Mouse (Mus musculus) midbrain, embryonic 12.5 days (tissue): ENCODE measurements at regions not wholly inside any gene's neighbourhood (a gene's known extent, or its start where the extent isn't known, plus 50 kb on each side); places are given as distances from the start of the nearest gene placed in this dataset.

Experiments
- ATAC-seq: fragments of 200-750 bp; cut with Nextera tagmentation; 2 replicates; pipeline ENCODE4 v1.8.0; 2017; ENCODE audit warnings: low read depth, moderate TSS enrichment, moderate library complexity; ENCODE audit not compliant: low FRiP score
- H3K27ac ChIP-seq: fragments of 300-500 bp; sonication (generic); replicated peaks from 2 replicates; pipeline ENCODE4 v1.5.1; 2016; ENCODE audit warnings: mild to moderate bottlenecking
- H3K27me3 ChIP-seq: fragments of 300-500 bp; sonication (generic); 2 replicates; pipeline ENCODE4 v1.6.1; 2016; ENCODE audit warnings: mild to moderate bottlenecking
- H3K36me3 ChIP-seq: fragments of 300-500 bp; sonication (generic); 2 replicates; pipeline ENCODE4 v1.6.1; 2016
- H3K4me1 ChIP-seq: fragments of 300-500 bp; sonication (generic); 2 replicates; pipeline ENCODE4 v1.6.1; 2016
- H3K4me2 ChIP-seq: fragments of 300-500 bp; sonication (generic); replicated peaks from 2 replicates; pipeline ENCODE4 v1.6.1; 2016; ENCODE audit warnings: mild to moderate bottlenecking, moderate library complexity
- H3K4me3 ChIP-seq: fragments of 300-500 bp; sonication (generic); 2 replicates; pipeline ENCODE4 v1.5.1; 2016; ENCODE audit warnings: mild to moderate bottlenecking
- H3K9ac ChIP-seq: fragments of 300-500 bp; sonication (generic); replicated peaks from 2 replicates; pipeline ENCODE4 v1.6.1; 2016; ENCODE audit warnings: mild to moderate bottlenecking, moderate library complexity
- H3K9me3 ChIP-seq: fragments of 300-500 bp; sonication (generic); 2 replicates; pipeline ENCODE4 v1.6.1; 2016; ENCODE audit warnings: mild to moderate bottlenecking
- whole genome bisulfite sequencing: fragments of 180-500 bp; shearing (Covaris S2); methylation state at CpG from one replicate; pipeline ENCODE4 v1.1.7; 2016; 5-methylcytosine and 5-hydroxymethylcytosine counted together

DNA sequence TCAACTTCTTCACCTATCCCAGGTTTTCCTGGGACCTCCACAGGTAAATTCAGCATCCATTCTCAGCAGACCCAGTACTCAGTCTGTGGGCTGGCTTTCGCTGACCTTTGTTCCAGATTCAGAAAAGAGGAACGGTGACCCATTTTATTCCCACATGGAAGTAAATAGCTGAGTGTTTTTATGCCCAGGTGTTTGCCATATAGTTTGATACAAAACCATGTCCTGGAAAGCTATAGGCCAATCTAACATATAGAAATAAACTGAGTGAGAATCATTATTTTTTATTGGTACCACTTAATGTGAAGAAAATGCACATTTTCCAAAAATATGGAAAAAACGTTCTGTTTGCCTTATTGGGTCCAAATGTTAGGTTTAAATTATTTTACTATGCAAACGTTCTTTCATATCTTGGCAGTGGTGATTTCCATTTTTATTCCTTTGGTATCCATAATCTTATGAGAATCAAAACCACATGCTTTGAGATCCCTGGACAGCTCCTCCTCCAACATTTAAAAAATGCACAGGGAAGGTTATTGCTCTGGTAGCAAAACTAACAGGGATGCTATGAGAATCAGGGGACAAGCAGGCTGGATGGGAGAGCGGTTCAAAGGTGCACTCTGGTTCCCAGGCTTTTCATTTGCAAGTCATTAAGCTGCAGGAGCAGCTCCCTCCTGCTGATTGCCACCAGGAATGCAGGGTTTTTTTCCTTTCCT, 250.3 kb downstream of the Ttc32 start:
- no peaks in the 10 kb centered on the region for H3K4me1 ChIP-seq
- WGBS: 48% methylated on average over 5 of the region's 5 CpGs
- no peak overlapping the region for H3K4me3 ChIP-seq
- H3K9me3 ChIP-seq: no peaks in the 10 kb centered on the region
- ATAC-seq: no peak
- no peak overlapping the region for H3K4me2 ChIP-seq
- no peaks in the 10 kb centered on the region for H3K27me3 ChIP-seq
- H3K27ac ChIP-seq: no peak overlapping the region
- no peak overlapping the region for H3K9ac ChIP-seq
- no peaks in the 10 kb centered on the region for H3K36me3 ChIP-seq

GRCm38 (mm10) chr12:9287271-9287670, 257.5 kb downstream of the Ttc32 start:
- no peak for ATAC-seq
- Histone ChIP-seq H3K27ac (no peak overlapping the region), H3K9ac (no peak overlapping the region), H3K4me3 (no peak overlapping the region), H3K36me3 (no peaks in the 10 kb centered on the region), H3K9me3 (no peaks in the 10 kb centered on the region), H3K27me3 (no peaks in the 10 kb centered on the region), H3K4me2 (no peak overlapping the region), H3K4me1 (no peaks in the 10 kb centered on the region)
- 85% methylated on average over 2 of the region's 2 CpGs for WGBS

DNA sequence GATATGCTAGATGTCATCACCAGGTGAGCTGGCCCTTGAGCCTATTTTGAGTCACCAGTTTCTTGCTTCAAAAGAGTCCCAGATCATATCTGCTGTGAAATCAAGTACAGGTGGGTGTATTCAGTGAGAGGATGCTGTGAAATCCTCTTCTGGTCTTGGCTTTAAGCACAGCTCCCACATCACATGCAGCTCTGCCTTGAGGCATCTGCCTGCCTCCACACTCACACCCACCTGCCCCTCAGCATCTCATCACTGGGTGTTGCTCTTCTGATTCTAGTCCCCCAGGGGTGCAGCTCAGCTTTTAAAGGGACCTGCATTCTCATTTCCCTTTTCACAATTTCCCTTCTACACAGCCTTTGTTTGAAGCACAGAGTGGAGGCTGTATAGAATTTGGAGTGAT, 262.9 kb downstream of the Ttc32 start:
- no peaks in the 10 kb centered on the region for H3K27me3 ChIP-seq
- no peaks in the 10 kb centered on the region; the same call in 1 of the 2 replicates for H3K4me1 ChIP-seq
- H3K27ac ChIP-seq: no peak overlapping the region
- H3K4me2 ChIP-seq: no peak overlapping the region
- no peak for ATAC-seq
- H3K4me3 ChIP-seq: no peak overlapping the region
- H3K36me3 ChIP-seq: no peaks in the 10 kb centered on the region
- no peak overlapping the region for H3K9ac ChIP-seq
- no peaks in the 10 kb centered on the region for H3K9me3 ChIP-seq

DNA sequence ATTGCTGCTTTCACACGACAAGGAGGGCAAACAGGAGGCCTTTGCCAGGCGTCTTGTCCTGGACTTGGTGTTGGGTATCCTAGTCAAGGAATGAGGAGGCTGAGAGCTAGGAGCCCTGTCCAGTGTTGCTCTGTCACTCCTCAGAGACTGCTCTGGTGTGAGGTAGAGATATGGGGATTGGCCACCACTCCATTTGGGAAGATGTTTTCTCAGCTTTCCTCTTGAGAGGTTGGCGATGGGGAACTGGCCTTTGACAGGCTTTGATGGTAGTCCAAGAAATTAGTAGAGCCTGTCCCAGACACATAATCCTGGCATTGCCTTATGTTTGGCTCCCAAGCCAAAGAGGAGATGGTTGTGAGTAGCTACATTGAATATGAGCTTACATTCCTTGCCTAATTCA, 265.4 kb downstream of the Ttc32 start:
- Histone ChIP-seq H3K9ac (no peak overlapping the region), H3K27ac (no peak overlapping the region), H3K4me3 (no peak overlapping the region), H3K36me3 (no peaks in the 10 kb centered on the region), H3K4me2 (no peak overlapping the region), H3K4me1 (no peaks in the 10 kb centered on the region; the same call in 1 of the 2 replicates), H3K9me3 (no peaks in the 10 kb centered on the region), H3K27me3 (no peaks in the 10 kb centered on the region)
- 81% methylated on average over 3 of the region's 3 CpGs for whole genome bisulfite sequencing
- no peak for ATAC-seq

GRCm38 (mm10) chr12:9298848-9299655, 269.3 kb downstream of the Ttc32 start:
- Histone ChIP-seq H3K27ac (no peak overlapping the region), H3K9ac (no peak overlapping the region), H3K4me1 (no peaks in the 10 kb centered on the region), H3K36me3 (no peaks in the 10 kb centered on the region), H3K4me2 (no peak overlapping the region), H3K9me3 (no peaks in the 10 kb centered on the region), H3K4me3 (no peak overlapping the region), H3K27me3 (no peaks in the 10 kb centered on the region)
- WGBS: 64% methylated on average over 5 of the region's 5 CpGs
- ATAC-seq: no peak

GRCm38 (mm10) chr12:9304146-9304545, 265.8 kb upstream of the Osr1 start:
- WGBS: 82% methylated on average over 2 of the region's 2 CpGs

GRCm38 (mm10) chr12:9337891-9338672, 231.8 kb upstream of the Osr1 start:
- Histone ChIP-seq H3K4me3 (no peak overlapping the region), H3K36me3 (no peaks in the 10 kb centered on the region), H3K27ac (no peak overlapping the region), H3K27me3 (no peaks in the 10 kb centered on the region), H3K9ac (no peak overlapping the region), H3K4me2 (no peak overlapping the region), H3K9me3 (no peaks in the 10 kb centered on the region), H3K4me1 (no peaks in the 10 kb centered on the region)
- WGBS: 77% methylated on average over 5 of the region's 5 CpGs
- no peak for ATAC-seq

More at GRCm38 (mm10) chr12:9304146-9304545, 265.8 kb upstream of the Osr1 start:
- H3K4me1 ChIP-seq: no peaks in the 10 kb centered on the region
- H3K9me3 ChIP-seq: no peaks in the 10 kb centered on the region
- ATAC-seq: no peak
- H3K27me3 ChIP-seq: no peaks in the 10 kb centered on the region
- H3K4me3 ChIP-seq: no peak overlapping the region
- no peak overlapping the region for H3K4me2 ChIP-seq
- H3K27ac ChIP-seq: no peak overlapping the region
- H3K9ac ChIP-seq: no peak overlapping the region
- H3K36me3 ChIP-seq: no peaks in the 10 kb centered on the region

- no peak for ATAC-seq
Measured at GRCm38 (mm10) chr12:9338801-9339231, 231.1 kb upstream of the Osr1 start.

DNA sequence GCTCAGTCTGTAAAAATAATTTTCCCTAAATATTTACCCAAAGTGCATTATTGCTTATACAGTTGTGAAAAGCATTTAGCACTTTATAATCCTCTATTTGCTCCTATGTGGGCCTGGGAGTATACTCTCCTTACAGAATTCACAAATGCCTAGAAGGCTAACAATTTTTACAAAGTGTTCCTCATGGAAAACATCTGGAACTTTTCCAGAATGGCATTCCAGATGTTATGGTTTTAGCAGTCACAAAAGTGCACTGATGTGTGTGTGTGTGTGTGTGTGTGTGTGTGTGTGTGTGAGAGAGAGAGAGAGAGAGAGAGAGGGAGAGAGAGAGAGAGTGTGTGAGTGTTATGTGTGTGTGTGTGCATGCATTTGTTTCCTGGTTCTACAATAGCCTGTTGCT, 229.1 kb upstream of the Osr1 start:
- no peak overlapping the region for H3K4me3 ChIP-seq
- H3K36me3 ChIP-seq: no peaks in the 10 kb centered on the region
- H3K9me3 ChIP-seq: no peaks in the 10 kb centered on the region
- no peaks in the 10 kb centered on the region for H3K27me3 ChIP-seq
- no peak overlapping the region for H3K4me2 ChIP-seq
- no peak overlapping the region for H3K9ac ChIP-seq
- ATAC-seq: no peak
- H3K27ac ChIP-seq: no peak overlapping the region
- no peaks in the 10 kb centered on the region for H3K4me1 ChIP-seq

More at GRCm38 (mm10) chr12:9338801-9339231, 231.1 kb upstream of the Osr1 start:
- Histone ChIP-seq H3K9ac (no peak overlapping the region), H3K4me2 (no peak overlapping the region), H3K4me3 (no peak overlapping the region), H3K36me3 (no peaks in the 10 kb centered on the region), H3K4me1 (no peaks in the 10 kb centered on the region), H3K27ac (no peak overlapping the region), H3K27me3 (no peaks in the 10 kb centered on the region), H3K9me3 (no peaks in the 10 kb centered on the region)
- WGBS: 63% methylated on average over 7 of the region's 7 CpGs

DNA sequence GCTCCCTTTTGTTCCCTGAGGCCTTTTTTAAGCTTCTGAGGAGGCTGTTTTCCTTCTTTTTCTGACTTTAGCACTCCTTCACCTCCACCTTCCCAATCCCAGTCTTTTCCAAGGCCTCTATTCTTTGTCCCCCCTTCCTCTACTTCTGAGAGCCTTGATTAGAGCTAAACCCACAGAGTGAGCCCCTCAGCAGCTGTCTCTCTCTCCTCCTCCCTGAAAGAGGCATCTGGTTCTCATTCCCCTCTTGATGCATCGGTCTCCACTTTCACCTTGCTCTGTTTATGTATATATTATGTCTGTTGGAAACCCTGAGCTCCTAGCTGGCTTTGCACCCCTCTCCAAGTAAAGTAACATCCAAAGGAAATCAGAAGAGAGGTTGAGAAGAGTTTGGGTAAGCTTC, 224.6 kb upstream of the Osr1 start:
- H3K4me2 ChIP-seq: no peak overlapping the region
- H3K27ac ChIP-seq: no peak overlapping the region
- no peaks in the 10 kb centered on the region for H3K4me1 ChIP-seq
- H3K36me3 ChIP-seq: no peaks in the 10 kb centered on the region
- no peaks in the 10 kb centered on the region for H3K9me3 ChIP-seq
- no peak overlapping the region for H3K4me3 ChIP-seq
- no peak overlapping the region for H3K9ac ChIP-seq
- ATAC-seq: no peak
- no peaks in the 10 kb centered on the region for H3K27me3 ChIP-seq
- WGBS: 83% methylated on average over 1 of the region's 1 CpGs

DNA sequence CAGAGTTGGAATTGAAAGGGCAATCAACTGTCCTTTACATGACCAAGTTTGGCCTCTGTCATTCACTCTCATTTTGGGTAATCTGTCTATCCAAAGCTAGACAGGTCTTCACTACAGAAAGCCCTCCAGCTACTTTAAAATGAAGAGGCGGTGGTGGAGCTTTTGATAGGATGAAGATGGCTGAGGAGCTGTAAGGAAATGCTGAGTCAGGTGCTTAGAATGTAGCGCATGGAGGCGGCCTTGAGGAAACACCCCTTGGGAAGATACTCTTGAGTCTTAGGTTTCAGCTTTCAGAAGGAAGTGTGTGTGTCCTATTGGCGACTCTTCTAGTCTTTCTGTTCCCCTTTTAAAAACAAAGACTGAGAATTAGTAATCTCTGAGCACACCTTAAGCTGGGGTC, 214.4 kb upstream of the Osr1 start:
- Histone ChIP-seq H3K4me2 (no peak overlapping the region), H3K36me3 (no peaks in the 10 kb centered on the region), H3K4me1 (no peaks in the 10 kb centered on the region), H3K27me3 (no peaks in the 10 kb centered on the region), H3K9ac (no peak overlapping the region), H3K4me3 (no peak overlapping the region), H3K27ac (no peak overlapping the region), H3K9me3 (no peaks in the 10 kb centered on the region)
- no peak for ATAC-seq
- 89% methylated on average over 4 of the region's 4 CpGs for WGBS

DNA sequence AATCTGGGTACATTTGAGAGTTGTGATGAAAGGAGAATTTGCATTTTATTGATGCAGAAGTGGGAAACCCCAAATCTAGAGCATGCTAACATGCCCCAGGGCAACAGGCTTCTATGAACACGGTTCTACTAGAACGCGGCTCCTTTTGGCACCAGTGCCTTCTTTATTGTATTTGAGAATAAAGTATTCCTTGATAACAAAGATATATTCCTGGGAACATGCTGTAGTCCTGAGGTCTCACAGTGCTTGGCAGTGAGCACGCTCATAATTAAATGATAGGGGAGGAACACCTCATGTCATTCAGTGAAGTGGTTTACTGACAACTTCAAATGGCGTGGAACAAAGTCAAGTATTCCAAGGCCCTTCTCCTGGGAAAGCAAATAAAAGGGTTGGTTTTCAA, 212.1 kb upstream of the Osr1 start:
- H3K9me3 ChIP-seq: no peaks in the 10 kb centered on the region
- no peak overlapping the region for H3K4me2 ChIP-seq
- no peak overlapping the region for H3K9ac ChIP-seq
- no peaks in the 10 kb centered on the region for H3K4me1 ChIP-seq
- H3K36me3 ChIP-seq: no peaks in the 10 kb centered on the region
- 86% methylated on average over 5 of the region's 5 CpGs for WGBS
- H3K4me3 ChIP-seq: no peak overlapping the region
- no peak overlapping the region for H3K27ac ChIP-seq
- no peaks in the 10 kb centered on the region for H3K27me3 ChIP-seq
- no peak for ATAC-seq
